Mouse (Mus musculus) heart, postnatal 10 days (tissue): ENCODE data around the gene Zfyve28. TPM values are rescaled to one million over a fixed set of nuclear protein-coding genes. Genes with fewer than 3 reads are reported as not detected.

Source experiments
- total RNA-seq, 2 experiments: library from RNA; stranded (reverse); gene quantifications; 2 replicates each; pipeline ENCODE4 v1.2.3; 2021

Zfyve28 gene
- total RNA-seq, 2 experiments from 2014 or later = 1.3 to 1.4 TPM

Other genes starting within 250 kb of the Zfyve28 start
- gene Poln, start 119.0 kb downstream of the Zfyve28 start, total RNA-seq = 1 to 10 TPM; 2.1 to 5.4 TPM
- 1 to 10 TPM; 6.9 to 7.4 TPM for gene Haus3, start 118.9 kb downstream of the Zfyve28 start, total RNA-seq
- gene Mxd4, start 100.7 kb downstream of the Zfyve28 start, total RNA-seq = 100 to 1,000 TPM; 109 to 119 TPM
- gene Cfap99, start 151 bp upstream of the Zfyve28 start, total RNA-seq = not detected
- gene Rnf4, start 47.8 kb upstream of the Zfyve28 start, total RNA-seq = 10 to 100 TPM; 57.1 to 62.6 TPM
- 10 to 100 TPM; 38.2 to 39.3 TPM for gene Fam193a, start 81.5 kb upstream of the Zfyve28 start, total RNA-seq
- gene Tnip2, start 225.5 kb upstream of the Zfyve28 start, total RNA-seq = 1 to 10 TPM; 7.8 to 9.1 TPM
- gene Sh3bp2, start 237.4 kb upstream of the Zfyve28 start, total RNA-seq = 1 to 10 TPM; 3.6 to 6.7 TPM